Mouse (Mus musculus): ENCODE results near the gene Apbb2.

GRCm38 (mm10) chr5:66474153-66474552 is 144.4 kb downstream of the Apbb2 start:
- no peak for TF ChIP-seq CTCF (IDR thresholded peaks at IDR 0.05; ENCODE audit: low read depth)
- no peak for TF ChIP-seq EP300 (IDR thresholded peaks at IDR 0.05; ENCODE audit: low read depth)

Data from heart, postnatal 0 days (tissue).